Mouse (Mus musculus) ovary, adult 18-20 months (tissue): ENCODE data around the gene Rlf.
A peak's percentile ranks its signal among the peaks of the same experiment; 100 is the strongest.
"Not testable (repeated sequence)": the region's sequence is repeated elsewhere in the genome, so short reads cannot be mapped to it uniquely, and the experiment has no call there.

Experiments
- DNase-seq: peaks from one replicate; pipeline ENCODE4 v3.0.0; 2022; ENCODE audit warnings: low spot score, mixed read lengths

Gene Rlf

DNA sequence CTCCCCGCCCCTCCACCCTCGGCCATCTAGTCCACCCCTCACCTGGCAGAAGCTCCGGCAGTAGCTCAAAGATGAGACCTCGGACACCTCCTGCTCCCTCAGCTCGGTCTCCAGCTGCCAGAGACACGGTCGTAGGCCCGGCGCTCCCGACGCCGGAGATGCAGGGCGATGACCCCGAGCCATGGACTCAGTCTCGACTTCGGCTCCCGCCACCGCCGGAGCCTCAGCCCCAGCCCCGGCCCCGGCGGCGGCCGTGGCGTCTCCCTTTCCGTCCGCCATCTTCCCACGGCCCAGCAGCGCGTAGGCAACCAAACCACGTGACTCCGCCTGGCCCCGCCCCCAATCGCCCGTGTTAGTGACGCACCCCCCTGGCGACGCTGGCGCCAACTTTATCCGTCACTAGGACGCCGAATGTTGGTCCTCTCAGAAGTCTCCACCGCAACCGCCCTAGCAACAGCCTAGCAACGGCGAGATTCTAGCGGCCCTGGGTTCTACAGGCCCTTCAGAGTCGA lies at the start of gene Rlf:
TSS of gene Rlf (minus strand) at position 292 of the 512 bp plus-strand sequence.
- peak; percentile 94 for DNase-seq

GRCm38 (mm10) chr4:121241612-121242000 lies 26.7 kb upstream of the Rlf start:
- DNase-seq: no peak

GRCm38 (mm10) chr4:121240637-121241611 lies 26.0 kb upstream of the Rlf start:
- DNase-seq: no peak

DNA sequence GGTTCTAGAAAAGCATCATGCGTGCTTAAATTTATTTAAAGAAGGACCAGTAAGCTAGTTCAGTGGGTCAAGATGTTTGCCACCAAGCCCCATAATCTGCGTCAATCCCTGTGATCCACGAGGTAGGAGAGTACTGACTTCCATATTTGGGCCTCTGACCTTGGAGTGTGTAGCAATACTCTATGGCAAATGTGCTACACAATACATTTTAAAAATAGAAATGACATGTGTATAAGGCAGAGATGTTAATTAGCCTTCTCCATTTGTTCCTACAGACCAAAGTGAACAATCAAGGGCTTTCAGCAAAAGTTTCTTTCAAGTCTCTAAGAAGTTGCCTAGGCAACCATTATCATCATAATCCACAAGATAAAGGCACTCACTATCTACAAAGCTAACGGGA lies 25.0 kb upstream of the Rlf start:
- no peak for DNase-seq

DNA sequence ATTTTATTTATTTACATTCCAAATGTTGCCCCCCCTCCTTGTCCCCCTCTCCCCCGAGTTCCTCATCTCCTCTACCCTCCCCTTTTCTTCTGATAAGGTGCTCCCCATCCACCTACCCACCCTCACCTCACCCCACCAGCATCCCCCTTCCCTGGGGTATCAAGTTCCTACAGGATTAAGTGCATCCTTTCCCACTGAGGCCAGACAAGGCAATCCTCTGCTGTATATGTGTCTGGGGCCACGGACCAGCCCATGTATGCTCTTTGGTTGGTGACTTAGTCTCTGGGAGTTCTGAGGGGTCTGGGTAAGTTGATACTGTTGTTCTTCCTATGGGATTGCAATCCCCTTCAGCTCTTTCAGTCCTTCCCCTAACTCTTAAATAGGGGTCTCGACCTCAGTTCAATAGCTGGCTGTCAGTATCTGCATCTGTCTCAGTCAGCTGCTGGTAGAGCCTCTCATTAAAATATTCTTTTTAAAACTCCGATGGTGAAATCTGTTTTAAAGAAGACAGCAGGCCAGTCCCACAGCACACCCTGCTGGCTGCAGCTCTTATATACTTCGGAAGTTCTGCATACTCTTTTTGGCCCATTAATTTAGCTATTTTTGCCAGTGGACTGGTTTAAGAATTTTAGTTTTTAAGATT lies 17.0 kb upstream of the Rlf start:
- DNase-seq: no peak

DNA sequence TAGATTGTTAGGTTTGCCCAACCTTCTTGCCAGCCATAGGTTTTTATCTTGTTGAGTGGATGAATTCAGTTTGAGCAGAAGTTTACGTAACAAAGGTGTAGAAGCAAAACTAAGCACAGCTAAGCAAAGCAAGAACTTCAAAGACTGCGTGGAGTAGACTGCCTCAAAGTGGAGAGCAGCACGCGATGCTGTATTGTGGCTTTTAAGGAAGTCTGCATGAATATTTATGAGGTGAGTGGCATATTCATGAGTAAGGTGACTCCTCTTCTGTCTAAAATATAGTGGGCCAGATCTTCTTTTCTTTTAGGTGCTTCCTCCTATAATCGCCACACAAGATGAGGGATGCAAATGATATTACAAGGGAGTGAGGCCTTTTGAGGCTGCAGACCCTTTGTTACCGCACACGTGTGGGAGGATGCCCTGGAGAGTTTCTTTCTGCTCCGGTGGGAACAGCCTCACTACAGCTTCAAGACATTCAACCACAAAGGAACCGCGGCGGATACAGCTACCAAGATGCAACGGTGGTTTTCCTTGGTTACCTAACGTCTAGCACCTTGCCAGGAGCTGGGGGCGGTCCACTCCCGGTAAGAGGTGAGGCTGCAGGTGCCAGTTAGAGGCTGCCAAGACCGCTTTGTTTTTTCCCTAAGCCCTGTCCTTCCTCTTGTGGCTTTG lies 16.2 kb upstream of the Rlf start:
- no peak for DNase-seq

DNA sequence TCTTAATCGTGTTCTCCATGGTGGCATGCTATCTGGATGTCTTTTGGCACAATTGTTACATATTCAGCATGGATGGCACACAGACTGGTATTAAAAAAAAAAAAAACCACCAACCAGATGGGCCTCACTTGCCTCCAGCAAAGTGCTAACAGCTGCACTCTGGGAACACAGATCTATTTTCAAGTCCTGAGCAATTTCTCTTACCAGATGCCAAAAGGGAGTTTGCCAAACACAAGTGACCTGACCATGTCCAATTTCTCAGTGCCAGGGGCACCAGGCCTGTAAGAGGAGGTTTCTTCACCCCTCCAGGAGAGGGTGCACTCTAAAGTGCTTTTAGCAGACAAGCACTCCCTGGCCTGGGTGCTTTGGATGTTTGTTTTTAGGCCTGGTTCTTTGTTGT lies 12.2 kb upstream of the Rlf start:
- no peak for DNase-seq

DNA sequence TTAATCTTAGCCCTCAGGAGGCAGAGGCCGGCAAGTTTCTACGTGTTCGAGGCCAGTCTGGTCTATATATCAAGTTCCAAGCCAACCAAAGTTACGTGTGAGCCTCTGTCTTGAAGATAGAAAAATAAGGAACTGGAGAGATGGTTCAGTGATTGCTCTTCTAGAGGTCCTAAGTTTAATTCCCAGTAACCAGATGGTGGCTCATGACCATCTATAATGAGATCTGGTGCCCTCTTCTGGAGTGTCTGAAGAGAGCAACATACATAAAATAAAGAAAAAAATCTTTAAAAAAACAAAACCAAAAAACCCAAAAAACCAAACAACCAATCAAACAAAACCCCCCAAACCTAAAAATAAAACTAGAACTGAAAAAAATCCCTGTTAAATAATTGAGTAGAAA lies 10.3 kb upstream of the Rlf start:
- no peak for DNase-seq

DNA sequence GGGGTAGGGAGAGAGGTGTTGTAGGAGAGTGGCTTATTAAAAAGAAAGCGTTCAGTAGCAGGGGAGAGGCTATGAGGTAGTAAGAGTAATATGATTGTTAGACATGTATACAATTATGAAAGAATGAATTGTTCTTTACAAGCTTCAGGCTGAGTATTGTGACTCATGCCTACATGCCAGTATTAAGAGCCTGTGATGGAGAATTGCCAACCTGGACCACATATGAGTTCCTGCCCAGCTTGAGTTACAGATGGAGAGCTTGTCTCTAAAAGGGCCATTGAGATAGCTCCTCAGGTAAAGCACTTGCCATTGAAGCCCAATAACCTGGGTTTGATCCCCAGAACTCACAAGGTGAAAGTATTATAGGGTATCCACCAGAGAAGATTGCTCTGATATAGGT lies 8.3 kb upstream of the Rlf start:
- no peak for DNase-seq

DNA sequence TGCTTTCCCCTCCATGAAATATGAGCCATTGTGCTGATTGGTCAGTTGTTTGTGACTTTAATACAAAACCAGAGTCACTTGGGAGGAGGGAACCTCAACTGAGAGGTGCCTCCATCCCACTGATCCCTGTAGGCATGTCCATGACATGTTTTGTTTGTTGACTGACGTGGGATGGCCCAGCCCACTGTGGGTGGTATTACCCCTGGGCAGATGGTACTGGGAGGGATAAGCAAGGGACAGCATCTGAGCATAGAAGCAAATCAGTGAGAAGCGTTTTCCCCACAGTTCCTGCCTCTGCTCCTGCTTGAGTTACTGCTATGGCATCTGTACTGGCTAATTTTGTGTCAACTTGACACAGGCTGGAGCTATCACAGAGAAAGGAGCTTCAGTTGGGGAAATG lies 1.3 kb upstream of the Rlf start:
- DNase-seq: no peak

DNA sequence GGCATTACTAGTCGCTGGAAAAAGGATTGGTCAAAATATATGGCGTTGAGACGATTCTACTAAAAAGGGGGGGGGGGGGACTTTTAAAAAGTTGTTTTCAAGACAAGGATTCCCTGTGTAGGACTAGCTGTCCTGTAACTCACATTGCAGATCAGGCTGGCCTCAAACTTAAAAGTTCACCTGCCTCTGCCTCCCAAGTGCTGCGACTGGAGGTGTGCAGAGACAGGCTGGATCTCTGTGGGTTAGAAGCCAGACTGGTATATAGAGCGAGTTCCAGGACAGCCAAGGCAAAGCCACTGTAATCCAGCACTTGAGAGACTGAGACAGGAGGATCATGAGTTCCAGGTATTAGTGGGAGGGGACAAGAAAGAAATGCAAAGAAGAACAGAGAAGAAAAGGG lies 605 bp upstream of the Rlf start:
- DNase-seq: no peak

GRCm38 (mm10) chr4:121213936-121214792 lies 720 bp downstream of the Rlf start:
- peak; percentile 42 for DNase-seq

DNA sequence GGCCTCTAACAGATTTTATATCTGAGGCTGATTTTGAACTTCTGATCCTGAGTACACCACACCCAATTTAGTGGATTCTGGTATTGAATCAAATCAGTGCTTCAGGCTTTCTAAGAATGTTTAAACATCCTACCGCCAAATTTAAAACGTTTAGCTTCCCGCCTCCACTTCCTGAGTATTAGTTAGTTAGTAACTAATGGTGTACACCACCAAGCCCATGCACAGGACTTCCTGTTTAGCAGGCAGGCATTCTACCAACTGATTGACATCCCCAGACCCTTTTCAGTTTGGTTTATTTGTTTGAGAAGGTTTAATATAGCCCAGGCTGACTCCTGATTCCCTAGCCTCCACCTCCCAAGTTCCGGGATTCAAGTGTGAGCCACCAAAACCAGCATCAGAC lies 6.0 kb downstream of the Rlf start:
- DNase-seq: no peak

GRCm38 (mm10) chr4:121197856-121198255 lies 17.0 kb downstream of the Rlf start:
- DNase-seq: no peak

- DNase-seq: no peak
Measured at GRCm38 (mm10) chr4:121196995-121197394, 17.9 kb downstream of the Rlf start.

DNA sequence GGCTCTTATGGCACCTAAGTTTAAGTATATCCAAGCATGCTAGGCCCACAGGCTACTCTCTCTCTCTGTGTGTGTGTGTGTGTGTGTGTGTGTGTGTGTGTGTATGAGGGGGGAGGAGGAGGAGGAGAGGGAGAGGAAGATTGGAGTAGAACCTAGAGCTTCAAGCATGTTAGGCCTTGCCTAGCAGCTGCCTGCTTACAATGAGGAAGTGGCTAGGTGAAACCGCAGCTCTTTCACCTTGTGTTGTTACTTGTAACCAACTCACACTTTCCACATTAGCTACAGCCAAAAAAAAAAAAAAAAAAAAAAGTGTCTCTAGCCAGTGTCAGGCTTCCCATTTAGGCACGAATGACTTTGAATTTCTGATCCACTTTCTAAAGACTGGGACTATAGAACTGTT lies 18.7 kb downstream of the Rlf start:
- no peak for DNase-seq

DNA sequence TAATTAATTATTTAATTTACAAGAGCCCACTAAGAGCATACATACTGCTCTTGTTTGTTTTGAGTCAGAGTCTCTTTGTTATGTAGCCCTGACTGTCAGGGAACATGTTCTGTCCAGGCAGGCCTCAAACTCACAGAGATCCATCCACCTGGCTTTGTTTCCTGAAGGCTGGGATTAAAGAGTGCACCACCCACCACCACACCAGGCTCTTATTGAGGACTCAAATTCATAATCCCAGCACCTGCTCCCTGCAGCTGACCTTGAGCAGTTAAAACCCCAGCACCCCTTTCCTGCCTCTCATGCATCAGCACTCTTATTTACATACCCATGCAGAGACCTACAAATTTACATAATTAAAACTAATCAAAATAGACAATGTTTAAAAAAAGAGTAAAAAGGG lies 20.1 kb downstream of the Rlf start:
- no peak for DNase-seq

GRCm38 (mm10) chr4:121192306-121192705 lies 22.6 kb downstream of the Rlf start:
- DNase-seq: no peak

DNA sequence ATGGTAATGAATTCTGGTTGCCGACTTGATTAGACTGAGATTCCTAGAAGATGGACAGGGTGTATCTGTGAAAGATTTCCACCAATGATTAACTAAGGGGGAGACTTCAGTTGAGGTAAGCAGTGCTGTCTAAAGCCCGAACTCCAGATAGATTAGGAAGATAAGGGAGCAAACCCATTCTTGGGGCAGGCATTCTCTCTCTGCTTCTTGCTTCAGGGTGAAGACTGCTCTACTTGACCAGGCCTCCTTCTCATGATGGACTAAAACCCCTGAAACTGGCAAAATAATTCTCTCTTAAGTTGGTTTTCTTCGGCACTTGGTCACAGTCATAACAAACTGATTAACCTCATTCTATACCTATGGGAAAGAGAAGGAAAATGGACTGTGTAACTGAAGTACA lies 25.5 kb downstream of the Rlf start:
- DNase-seq: no peak

GRCm38 (mm10) chr4:121179669-121180068 lies 35.2 kb downstream of the Rlf start:
- no peak for DNase-seq

DNA sequence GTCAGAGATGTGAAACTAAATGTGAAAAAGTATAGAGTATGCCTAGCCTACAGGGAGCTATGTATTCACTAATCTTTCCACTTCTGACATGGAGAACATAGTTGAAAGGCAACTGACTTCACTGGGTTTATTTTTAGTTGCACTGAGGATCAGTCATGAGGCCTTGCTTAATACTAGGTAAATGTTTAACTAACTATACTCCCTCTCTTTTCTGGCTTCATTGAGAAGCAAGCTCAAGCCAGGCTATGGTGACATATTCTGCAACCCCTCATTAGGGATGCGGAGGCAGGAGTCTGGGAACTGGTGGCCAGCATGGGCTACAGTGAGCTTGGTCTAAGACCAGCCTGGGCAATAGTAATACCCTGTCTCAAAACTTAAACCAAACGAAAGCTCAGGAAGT lies 47.2 kb downstream of the Rlf start:
- no peak for DNase-seq

- DNase-seq: not testable (repeated sequence)
Measured at GRCm38 (mm10) chr4:121166697-121167096, 48.2 kb downstream of the Rlf start.
